Mouse (Mus musculus): ENCODE results near the gene Pex1.
"Not testable (repeated sequence)": the region's sequence is repeated elsewhere in the genome, so short reads cannot be mapped to it uniquely, and the experiment has no call there.

Pex1 gene

DNA sequence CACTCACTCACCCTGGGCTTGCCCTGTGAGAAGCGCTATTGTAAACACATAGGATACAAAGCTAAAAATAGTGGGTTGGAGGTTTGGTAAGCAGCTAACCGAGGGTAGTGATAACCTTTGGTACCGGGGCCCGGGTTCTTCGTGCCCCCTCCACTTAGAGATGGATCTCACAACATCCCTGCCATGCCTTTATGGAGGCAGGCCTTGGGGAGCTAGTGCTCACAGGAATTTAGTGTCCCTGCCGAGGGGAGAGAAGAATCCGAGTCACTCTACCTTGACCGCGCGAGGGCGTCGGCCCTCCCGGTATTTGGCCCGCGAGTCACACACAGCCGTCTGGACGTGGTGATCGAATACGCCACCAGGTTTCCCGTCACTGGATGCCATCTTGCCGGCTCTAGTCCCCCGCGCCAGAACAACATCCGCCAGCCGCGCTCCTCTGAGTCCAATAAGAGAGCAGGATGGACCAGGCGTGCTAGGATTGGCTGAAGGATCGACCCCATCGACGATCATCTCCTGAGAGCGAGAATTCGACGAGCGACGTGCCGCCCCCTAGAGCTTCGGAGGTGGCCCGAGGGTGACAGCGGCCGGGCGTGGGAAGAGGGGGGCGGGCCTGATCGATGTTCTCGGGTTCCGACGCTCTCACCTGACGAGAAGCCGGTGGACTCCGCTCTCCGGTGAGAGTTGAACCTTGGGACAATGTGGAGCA is at the start of gene Pex1:
TSS of gene Pex1 (plus strand) at position 374 of the 706 bp plus-strand sequence.
- peak; percentile 93 to 94 for DNase-seq (ENCODE audit: low spot score in 2 of 2)

DNA sequence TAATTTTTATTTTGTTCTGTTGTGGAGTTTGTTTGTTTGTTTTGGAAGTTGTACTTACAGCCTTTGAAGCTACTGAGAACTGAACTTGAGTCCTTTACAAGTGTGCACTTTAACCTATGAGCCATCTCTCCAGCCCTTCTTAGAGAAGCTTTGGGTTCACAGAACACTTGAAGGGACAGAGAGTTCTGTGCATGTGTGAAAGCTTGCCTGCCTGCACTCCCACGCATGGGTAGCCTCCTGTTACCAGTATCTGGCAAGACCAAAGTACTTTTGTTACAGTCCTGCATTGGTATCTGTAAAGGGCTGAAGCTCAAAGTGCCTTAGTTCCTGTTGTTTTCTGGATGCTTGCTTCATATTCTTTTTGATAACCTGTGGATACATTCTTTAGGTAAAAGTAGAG is 49.6 kb upstream of the Pex1 start:
- DNase-seq (ENCODE audit: low spot score in 2 of 2): no peak

DNA sequence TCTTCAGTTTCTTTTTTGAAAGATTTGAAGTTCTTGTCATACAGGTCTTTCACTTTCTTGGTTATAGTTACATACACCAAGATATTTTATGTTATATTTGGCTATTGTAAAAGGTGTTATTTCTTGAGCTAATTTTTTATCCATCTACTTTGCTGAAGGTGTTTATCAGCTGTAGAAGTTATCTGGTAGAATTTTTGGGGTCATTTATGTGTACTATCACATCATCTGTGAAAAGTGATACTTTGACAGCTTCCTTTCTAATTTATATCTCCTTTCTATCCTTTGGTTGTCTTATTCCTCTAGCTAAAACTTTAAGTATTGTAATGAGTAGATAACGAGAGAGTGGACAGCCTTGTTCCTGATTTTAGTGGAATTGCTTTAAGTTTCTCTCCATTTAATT is 44.4 kb upstream of the Pex1 start:
- no peak for DNase-seq (ENCODE audit: low spot score in 2 of 2)

DNA sequence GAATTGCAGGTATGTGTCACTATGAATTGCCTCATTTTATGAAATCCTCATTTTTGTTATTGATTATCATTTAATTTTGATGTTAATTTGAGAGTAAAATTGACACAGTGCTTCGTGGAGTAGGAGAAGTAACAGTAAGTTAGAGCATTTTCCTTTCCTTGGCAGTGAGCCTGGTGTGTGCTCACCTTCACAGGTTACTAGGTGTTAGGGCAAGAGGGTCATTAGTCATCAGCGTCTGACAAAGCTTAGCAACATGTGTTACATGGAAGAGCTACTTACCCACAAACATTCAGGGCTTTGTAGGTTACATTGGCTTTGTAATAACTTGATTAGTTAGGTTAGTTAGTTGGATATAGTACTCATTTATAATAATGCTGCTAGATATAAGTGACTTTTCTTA is 41.7 kb upstream of the Pex1 start:
- no peak for DNase-seq (ENCODE audit: low spot score in 2 of 2)

DNA sequence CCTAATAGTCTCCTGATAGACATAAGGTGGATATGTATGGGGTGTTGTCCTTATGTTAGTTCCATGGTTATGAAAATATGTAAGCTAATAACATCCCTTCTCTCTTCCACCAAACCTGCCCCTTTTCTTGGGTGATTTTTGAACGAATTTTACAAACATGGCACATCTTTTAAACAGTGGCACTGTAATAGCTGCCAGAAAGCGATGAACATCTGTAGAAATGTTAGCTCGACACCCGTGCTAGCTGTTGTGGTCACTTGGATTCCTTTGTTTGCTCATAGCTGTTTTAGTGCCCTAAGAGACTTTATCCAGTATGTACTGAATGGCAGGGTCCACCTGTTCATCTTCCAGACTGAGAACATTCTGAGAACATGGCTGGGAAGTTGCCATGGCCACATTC is 24.6 kb upstream of the Pex1 start, which contains the start of gene 1700109H08Rik:
TSS of gene 1700109H08Rik (plus strand) at position 301 of the 400 bp plus-strand sequence.
- no peak for DNase-seq (ENCODE audit: low spot score in 2 of 2)

DNA sequence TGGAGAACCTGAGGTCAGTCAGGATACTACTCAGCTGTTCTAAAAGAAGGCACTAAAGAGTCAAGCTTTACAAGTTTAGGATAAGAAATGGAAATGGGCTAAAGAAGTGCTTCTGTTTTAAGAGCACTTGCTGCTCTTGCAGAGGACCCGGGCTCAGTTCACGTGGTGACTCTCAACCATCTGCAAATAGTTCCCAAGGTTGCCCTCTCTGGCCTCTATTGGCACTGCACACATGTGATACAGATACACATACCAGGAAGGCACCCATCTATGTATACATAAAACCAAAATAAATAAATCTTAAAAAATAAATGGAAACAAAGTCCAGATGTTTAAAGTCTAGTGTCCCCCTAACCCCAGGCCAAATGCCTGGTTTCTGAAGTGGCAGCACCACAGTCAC is 21.0 kb upstream of the Pex1 start:
- DNase-seq (ENCODE audit: low spot score in 2 of 2): no peak

DNA sequence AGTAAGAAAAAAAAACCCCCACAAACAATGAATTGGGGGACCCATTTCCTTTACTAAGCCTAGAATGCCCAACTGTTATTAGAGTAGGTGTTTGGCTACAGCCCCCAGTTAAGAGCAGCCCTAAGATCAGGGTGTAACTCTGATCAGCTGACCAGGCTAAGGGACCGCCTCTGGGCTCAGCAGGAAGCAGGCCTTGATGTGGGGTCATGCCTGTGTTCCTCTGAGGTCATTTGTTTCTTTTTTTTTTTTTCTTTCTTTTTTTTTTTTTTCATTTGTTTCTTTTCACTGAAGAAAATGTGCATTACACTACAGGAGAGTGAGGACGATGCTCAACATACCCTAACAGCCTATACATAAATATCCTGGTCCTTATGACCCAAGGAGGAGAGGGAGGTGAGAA is 17.9 kb upstream of the Pex1 start:
- no peak for DNase-seq (ENCODE audit: low spot score in 2 of 2)

DNA sequence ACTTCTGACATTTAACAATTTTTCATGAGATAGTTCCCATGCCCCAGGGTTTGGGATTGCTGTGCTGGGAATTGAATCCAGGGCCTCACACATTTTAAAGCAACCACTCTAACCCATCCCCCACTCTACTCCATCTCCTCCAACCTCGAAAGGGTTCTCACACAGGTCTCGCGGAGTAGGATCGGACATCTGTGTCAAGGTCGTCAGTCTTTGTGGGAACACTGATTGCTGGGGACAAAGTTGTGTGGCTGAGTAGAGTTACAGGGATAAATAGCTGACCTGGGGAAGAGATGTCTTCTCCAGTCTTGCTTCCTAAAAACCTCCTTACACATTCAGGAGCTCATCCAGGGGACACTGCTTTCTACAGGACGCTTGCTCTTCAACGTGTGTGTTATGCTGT is 16.8 kb upstream of the Pex1 start:
- no peak for DNase-seq (ENCODE audit: low spot score in 2 of 2)

DNA sequence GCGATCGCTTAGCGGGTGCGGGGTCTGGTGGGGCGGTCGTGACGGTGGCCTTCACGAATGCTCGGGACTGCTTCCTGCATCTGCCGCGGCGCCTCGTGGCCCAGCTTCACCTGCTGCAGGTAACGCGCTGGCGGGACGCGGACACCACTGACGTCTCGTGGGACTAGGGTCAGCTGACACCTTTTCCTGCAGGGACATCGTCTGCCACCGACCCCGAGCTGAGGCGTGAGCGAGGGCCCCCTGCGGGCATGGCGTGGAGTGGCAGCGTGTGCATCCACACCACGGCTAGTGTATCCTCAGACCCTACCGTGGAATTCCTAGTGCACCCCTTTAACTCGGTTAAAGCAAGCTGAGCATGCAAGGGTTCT is 517 bp downstream of the Pex1 start, which contains the start of gene Rbm48:
TSS of gene Rbm48 (minus strand) at position 187 of the 368 bp plus-strand sequence.
- peak; percentile 76 to 90 for DNase-seq (ENCODE audit: low spot score in 2 of 2)

DNA sequence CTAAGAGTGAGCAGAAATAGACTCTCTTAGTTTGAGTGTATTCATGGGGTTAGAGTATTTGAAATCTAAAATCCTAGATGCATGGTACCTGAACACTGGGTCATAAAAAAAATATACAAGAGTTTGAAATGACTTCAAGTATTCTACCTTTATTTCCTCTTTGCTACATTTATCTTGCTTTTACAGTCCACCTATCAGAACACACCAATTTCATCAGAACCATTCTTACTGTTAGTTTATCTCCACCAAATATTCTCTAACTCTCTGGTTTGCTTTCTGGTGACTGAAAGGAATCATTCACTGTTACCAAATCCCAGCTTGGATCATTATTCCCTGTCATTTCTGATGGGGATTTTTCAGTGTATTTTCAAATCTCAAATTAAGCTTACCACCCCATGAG is 1.3 kb downstream of the Pex1 start:
- DNase-seq (ENCODE audit: low spot score in 2 of 2): no peak

DNA sequence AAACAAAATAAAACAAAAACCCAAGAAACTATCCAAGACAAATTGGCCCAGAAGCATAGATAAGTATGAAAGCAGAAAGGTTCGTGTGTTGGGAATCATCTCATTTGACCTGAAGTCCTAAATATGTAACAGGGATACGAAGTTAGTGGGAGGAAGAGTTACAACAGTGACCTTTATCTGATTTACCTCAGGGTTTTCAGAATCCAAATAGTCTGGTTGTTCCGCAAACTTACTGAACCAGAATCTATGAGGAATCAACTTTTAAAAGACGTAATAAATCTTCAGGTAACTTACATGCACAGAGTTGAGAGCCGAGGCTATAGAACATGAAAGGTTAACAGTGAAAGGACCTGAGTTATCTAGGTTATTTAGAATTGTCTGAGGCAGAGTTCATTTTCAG is 2.9 kb downstream of the Pex1 start:
- no peak for DNase-seq (ENCODE audit: low spot score in 2 of 2)

DNA sequence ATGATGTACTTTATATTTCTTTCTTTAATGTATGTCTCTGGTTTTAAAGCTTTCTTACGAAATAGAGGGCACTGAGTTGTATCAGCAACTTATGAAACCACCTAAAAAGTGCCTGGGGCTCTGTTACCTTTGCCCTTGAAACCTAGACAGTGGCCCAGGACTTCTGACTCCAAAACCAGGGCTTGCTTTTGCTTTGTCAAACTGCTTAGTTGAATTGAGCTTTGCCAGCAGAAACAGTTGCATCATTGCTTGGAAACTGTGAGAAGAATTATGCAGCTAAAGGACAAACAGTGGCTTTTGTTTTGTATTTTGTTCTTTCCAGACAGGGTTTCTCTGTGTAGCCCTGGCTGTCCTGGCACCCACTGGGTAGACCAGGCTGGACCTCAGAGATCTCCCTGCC is 4.4 kb downstream of the Pex1 start:
- no peak for DNase-seq (ENCODE audit: low spot score in 2 of 2)

DNA sequence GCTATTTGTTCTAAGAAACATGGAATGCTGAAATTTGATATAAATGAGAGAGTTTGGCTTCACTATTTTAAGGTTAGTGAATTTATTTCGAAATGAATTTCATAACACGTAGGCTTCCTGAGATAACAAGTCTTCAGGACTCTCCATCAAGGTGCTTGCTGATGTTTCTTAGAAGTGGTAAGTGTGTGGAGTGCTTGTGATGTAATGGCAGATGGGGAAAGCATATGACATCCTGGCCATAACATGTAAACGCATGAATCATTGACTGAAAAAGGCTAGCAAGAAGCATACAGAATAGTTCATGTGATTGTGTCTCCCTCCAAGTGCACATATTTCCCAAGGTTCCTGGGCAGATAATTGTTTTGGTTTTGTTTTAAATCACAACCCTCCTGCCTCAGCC is 4.9 kb downstream of the Pex1 start:
- no peak for DNase-seq (ENCODE audit: low spot score in 2 of 2)

DNA sequence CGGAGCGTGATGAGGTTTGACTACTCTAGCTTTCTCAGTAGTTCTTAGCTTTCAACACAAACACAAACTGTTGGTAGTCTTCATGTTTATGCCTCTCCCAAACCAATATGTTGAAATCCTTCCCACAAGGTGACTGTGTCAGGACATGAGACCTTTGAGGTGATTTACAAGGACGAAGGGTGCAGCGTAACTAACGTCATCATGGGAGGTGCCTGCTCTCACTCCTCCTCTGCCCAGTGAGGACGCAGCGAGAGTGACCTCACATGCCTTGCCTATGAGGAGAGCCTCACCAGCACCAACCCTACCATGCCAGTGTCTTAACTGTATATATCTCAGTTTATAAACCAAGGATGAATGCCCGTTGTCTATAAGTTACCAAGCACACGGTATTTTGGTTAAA is 11.2 kb downstream of the Pex1 start:
- no peak for DNase-seq (ENCODE audit: low spot score in 2 of 2)

DNA sequence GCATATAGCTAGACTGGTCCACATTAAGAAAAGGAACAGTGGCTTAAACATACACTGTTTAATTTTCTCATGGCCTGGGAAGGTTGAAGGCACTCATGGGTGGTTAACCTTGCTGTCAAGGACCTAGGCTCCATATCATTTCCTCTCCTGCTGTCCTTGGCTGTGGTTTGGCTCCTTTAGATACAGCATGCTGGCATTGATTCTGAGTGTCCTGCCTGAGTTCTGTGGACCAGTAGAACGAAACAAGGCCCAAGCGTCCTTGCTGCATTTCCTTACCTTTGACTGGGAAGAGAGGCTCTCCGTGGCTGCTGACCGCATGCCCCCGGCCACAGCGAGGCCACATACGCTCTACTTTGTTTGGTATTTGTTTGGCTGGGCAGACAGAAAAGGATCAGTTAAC is 13.4 kb downstream of the Pex1 start:
- DNase-seq (ENCODE audit: low spot score in 2 of 2): no peak

DNA sequence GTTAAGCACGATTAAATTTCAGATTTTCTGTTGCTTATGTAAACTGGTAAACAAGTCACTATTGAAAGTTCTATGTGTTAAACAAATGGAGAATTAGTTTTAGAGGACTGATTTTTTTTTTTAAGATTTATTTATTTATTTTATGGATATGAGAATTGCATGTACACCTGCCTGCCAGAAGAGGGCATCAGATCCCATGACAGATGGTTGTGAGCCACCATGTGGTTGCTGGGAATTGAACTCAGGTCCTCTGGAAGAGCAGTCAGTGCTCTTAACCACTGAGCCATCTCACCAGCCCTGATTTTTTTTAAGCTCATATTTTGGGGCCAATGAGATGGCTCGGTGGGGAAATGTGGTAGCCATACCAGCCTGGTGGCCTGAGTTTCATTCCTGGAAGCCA is 16.0 kb downstream of the Pex1 start:
- not testable (repeated sequence) for DNase-seq (ENCODE audit: low spot score in 2 of 2)

DNA sequence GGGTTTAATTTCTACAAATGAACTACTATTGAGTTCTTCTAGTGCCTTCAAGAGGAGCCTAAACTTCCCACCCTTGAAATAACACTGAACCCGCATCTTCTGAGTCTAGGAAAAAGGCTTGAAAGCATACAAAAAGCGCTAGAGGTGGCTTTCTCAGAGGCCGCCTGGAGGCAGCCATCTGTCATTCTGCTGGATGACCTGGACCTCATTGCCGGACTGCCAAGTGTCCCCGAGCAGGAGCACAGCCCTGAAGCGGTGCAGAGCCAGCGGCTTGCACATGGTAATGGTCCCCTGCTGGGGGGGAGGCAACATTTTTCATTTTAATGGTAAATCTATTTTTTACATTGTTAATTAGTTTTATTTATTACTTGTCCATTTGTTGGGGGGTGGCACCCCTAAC is 24.6 kb downstream of the Pex1 start:
- DNase-seq (ENCODE audit: low spot score in 2 of 2): no peak

DNA sequence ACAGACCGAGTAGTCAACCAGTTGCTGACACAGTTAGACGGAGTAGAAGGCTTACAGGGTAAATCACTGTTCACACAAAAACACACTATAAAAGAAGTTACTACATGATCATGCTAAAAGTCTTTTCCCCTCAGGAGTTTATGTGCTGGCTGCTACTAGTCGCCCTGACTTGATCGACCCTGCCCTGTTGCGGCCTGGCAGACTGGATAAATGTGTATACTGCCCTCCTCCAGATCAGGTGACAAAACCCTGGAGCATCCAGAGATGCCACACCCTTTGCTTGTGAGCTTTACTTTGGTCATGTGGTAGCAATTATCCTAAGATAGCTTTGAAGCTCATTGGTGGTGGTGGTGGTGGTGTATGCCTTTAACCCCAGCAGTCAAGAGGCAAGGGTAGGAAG is 34.2 kb downstream of the Pex1 start:
- no peak for DNase-seq (ENCODE audit: low spot score in 2 of 2)

DNA sequence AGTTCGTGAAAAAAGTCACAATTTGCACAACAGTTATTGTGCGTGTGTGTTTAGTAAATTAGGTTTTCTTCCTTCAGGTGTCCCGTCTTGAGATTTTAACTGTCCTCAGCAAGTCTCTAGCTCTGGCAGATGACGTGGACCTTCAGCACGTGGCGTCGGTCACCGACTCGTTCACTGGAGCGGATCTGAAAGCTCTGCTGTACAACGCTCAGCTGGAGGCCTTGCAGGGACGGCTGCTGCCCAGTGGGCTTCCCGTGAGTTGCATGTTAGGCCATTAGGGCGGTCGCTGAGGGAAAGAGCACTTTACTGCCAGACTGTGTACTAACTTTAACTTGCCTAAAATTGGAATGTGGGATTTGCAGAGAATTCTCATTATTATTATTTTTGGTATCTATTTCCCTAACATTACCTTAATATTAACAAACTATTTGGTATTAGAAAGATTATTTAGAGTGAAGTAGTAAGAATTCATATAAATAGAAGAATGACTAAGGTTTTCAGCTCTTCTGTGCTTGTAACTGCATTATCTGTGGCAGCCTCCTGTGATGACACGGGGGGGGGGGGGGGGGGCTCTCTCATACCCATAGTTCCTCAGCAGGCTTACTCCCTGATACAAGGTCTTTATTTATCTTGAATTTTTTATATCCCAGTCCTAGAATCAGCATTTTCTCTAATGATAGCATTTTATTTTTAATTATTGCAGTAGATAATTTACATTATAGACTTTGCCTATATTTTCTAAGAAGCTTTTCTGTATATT is 35.8 kb downstream of the Pex1 start:
- DNase-seq (ENCODE audit: low spot score in 2 of 2): no peak

DNA sequence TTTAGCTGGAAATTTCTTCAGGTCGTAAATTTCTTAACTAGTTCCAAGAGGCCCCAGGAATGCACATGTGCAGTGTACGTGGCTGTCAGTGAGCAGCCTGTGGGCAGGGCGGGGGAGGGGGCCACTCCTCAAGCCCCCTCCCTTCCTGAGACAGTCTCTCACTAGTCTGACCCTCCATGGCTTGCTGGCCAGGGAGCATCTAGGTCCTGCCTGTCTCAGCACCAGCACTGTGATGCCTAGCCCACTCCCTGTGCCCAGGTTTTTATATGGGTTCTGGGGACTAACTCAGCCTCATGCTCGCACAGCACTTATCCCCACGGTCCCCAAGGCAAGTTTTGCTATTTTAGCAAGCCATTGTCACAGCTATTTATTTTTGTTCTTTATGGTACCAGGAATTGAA is 36.4 kb downstream of the Pex1 start:
- no peak for DNase-seq (ENCODE audit: low spot score in 2 of 2)

DNA sequence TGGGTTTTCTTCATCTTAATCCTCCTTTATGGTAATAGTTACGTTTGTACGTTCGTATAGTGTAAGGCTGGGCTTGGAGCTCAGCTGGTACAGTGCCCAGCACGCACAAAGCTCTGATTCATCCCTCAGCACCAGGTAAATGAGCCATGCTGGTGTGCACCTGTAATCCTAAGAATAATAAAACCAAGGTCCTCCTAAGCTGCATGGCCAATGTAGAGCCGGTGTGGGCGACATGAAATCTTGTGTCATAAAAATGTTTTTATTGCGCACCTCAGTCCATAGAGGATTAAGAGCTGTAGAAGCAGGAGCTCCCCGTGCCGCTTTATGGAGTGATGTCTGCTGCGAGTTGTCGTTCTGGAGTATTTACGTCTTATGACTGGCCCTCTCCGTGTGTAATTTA is 37.4 kb downstream of the Pex1 start:
- DNase-seq (ENCODE audit: low spot score in 2 of 2): no peak

DNA sequence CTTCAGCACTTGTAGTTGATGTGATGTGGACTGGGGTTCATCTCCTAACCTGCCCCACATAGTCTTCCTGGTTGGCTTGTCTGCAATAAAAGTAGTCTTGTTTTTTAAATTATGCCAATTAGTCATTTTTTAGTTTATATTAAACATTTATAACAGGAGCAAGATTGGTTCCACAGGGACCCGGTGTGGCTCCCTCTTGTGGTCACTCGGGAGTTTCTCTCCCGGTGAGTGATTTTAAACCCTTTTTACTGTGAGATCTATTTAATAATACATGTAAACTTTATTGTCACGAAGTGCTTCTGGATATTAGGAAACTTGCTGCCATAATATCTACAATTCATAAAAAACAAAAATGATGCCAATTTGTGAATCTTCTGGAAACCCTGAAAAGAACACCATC is 38.1 kb downstream of the Pex1 start:
- no peak for DNase-seq (ENCODE audit: low spot score in 2 of 2)

DNA sequence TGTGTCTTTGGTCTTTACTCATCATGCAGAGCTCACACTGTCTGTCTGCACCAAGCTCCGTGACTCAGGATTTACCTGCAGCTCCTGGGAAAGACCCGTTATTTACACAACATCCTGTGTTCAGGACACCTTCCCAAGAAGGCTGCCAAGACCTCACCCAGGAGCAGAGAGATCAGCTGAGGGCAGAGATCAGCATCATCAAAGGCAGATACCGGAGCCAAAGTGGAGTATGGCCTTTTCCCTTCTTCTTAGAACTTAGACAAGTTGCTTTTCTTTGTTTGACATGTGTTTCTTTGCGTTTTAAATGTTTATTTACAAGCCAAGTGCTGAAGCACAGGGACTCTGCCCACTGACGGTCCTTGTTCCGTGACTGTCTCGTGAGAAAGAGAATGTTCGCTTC is 39.4 kb downstream of the Pex1 start:
- DNase-seq (ENCODE audit: low spot score in 2 of 2): no peak

DNA sequence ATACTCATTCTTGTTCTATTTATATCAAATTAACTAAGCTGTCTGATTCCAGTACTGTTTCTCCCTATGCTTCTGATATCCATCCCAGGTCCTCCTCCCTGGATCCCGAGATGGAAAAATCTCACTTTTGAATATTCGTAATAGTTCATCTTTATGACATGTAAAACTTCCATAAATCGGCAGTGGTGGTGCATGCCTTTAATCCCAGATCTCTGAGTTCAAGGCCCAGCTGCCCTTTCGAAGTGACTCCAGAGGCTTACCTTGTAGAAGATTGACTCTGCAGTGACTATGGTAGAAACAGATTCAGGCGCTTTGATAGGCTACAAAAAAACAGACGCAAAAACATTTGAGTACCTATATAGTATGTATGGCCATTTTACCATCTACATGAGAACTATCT is 48.8 kb downstream of the Pex1 start:
- DNase-seq (ENCODE audit: low spot score in 2 of 2): no peak
